Mouse (Mus musculus) kidney, embryonic 15.5 days (tissue): ENCODE results near the gene Ddx31. TPM values are rescaled to one million over a fixed set of nuclear protein-coding genes. Genes with fewer than 3 reads are reported as not detected.

Experiments used
- ATAC-seq: fragments of 200-750 bp; cut with Nextera tagmentation; replicated peaks from 2 replicates; pipeline ENCODE4 v1.8.0; 2017; ENCODE audit warnings: moderate TSS enrichment; ENCODE audit not compliant: low FRiP score
- H3K27ac ChIP-seq: fragments of 300-500 bp; sonication (generic); 2 replicates; pipeline ENCODE4 v1.5.1; 2015; ENCODE audit warnings: mild to moderate bottlenecking, inconsistent platforms
- H3K27me3 ChIP-seq: fragments of 300-500 bp; sonication (generic); 2 replicates; pipeline ENCODE4 v1.6.1; 2015; ENCODE audit warnings: inconsistent platforms
- H3K36me3 ChIP-seq: fragments of 300-500 bp; sonication (generic); 2 replicates; pipeline ENCODE4 v1.6.1; 2015; ENCODE audit warnings: inconsistent platforms
- H3K4me1 ChIP-seq: fragments of 300-500 bp; sonication (generic); 2 replicates; pipeline ENCODE4 v1.6.1; 2015; ENCODE audit warnings: inconsistent platforms
- H3K4me2 ChIP-seq: fragments of 300-500 bp; sonication (generic); 2 replicates; pipeline ENCODE4 v1.6.1; 2015; ENCODE audit warnings: moderate library complexity, mild to moderate bottlenecking, inconsistent platforms
- H3K4me3 ChIP-seq: fragments of 300-500 bp; sonication (generic); replicated peaks from 2 replicates; pipeline ENCODE4 v1.5.1; 2015; ENCODE audit warnings: mild to moderate bottlenecking, inconsistent platforms
- H3K9ac ChIP-seq: fragments of 300-500 bp; sonication (generic); 2 replicates; pipeline ENCODE4 v1.6.1; 2015; ENCODE audit warnings: mild to moderate bottlenecking, inconsistent platforms
- H3K9me3 ChIP-seq: fragments of 300-500 bp; sonication (generic); replicated peaks from 2 replicates; pipeline ENCODE4 v1.6.1; 2016; ENCODE audit warnings: inconsistent platforms
- WGBS: fragments of 180-500 bp; shearing (Covaris S2); methylation state at CpG from one replicate; pipeline ENCODE4 v1.1.7; 2015; ENCODE audit warnings: mixed read lengths; 5-methylcytosine and 5-hydroxymethylcytosine counted together
- polyA plus RNA-seq: library from polyadenylated mRNA; unstranded; fragments of >200 nt; fragmentation: Nextera tagmentation; extraction: Ambion mirVana; gene quantifications from 2 replicates; pipeline ENCODE4 v1.2.1, GENCODE M21; 2015

Gene Ddx31
- polyA plus RNA-seq, 1 experiment from 2014 or later: 15.6 TPM

GRCm38 (mm10) chr2:28954595-28954994 is 114.4 kb downstream of the Ddx31 start:
- 72% methylated on average over 9 of the region's 9 CpGs for WGBS

More at GRCm38 (mm10) chr2:28954595-28954994, 114.4 kb downstream of the Ddx31 start:
- H3K9ac ChIP-seq: no peak overlapping the region
- ATAC-seq: no peak
- H3K4me3 ChIP-seq: no peak overlapping the region
- H3K27me3 ChIP-seq: peaks cover 93% of the 10 kb centered on the region
- no peaks in the 10 kb centered on the region for H3K4me1 ChIP-seq
- no peak overlapping the region for H3K27ac ChIP-seq
- H3K9me3 ChIP-seq: no peaks in the 10 kb centered on the region
- no peaks in the 10 kb centered on the region for H3K36me3 ChIP-seq
- no peak overlapping the region for H3K4me2 ChIP-seq

Other genes with a start within 250 kb of the Ddx31 start
- 0.69 and 1.1 TPM in 2 replicates for gene Gfi1b, start 218.4 kb upstream of the Ddx31 start, polyA plus RNA-seq
- gene Tsc1, start 199.2 kb upstream of the Ddx31 start, polyA plus RNA-seq: 18.4 and 22.9 TPM in 2 replicates
- gene Spaca9, start 140.7 kb upstream of the Ddx31 start, polyA plus RNA-seq: 2.7 and 3.0 TPM in 2 replicates
- 0.99 and 1.0 TPM in 2 replicates for gene Ak8, start 140.2 kb upstream of the Ddx31 start, polyA plus RNA-seq
- gene Gtf3c4, start within 50 bp of the Ddx31 start, polyA plus RNA-seq: 15.5 and 16.5 TPM in 2 replicates
- not detected in 2 replicates for gene Barhl1, start 76.3 kb downstream of the Ddx31 start, polyA plus RNA-seq
- 0.31 and 0.35 TPM in 2 replicates for gene Cfap77, start 214.7 kb downstream of the Ddx31 start, polyA plus RNA-seq
- gene Ttf1, start 219.9 kb downstream of the Ddx31 start, polyA plus RNA-seq: 11.5 and 11.7 TPM in 2 replicates